Mouse (Mus musculus) urinary bladder, adult 18-20 months (tissue): ENCODE measurements around the gene Rbm25.
"Not testable (repeated sequence)": the region's sequence is repeated elsewhere in the genome, so short reads cannot be mapped to it uniquely, and the experiment has no call there.

Source experiments
- DNase-seq, 2 experiments: peaks; one replicate each; pipeline ENCODE4 v3.0.0; 2022; ENCODE audit warnings: low spot score in 2 of 2, mixed read lengths in 2 of 2

Gene Rbm25

GRCm38 (mm10) chr12:83630936-83631335 is at the start of gene Rbm25:
Rbm25 (plus strand) TSS chr12:83631236.
- not testable (repeated sequence) for DNase-seq

DNA sequence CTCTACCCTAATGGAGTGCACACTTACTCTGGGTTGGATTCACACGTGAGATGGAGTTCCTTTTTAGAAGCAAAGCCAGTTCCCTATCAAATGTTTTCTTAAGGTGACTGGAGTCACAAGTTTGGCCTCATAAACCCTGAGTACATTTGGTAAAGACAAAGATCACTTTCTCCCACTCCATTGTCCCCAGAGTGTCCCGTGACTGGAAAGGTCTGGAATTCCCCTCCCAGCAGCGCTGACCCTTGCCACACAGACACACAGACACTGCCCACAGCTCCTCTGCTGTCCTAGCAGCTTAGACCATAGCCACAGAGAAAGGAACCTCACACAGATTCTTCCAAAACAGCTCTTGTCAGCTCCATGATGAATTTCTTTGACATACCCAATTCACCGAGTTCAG is 48.9 kb upstream of the Rbm25 start:
- DNase-seq = no peak

DNA sequence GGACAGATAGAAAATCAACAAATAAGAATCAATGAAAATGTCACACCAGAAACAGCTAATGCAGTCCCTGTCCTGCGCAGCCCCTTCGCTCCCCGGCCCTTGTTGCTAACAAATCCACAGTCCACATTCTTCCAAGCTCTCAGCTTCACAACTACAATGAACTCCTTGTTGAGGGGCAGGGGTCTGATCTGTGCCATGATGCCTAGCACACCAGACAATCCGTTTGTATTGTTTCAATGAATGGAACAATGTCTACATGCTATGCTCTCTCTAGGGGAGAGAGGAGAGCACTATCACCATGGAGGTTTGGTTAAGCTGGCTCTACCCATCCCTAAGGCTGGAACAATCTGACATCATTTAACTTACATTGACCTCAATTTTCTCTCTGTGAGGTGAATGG is 48.3 kb upstream of the Rbm25 start:
- DNase-seq = no peak

- no peak for DNase-seq
Observed at GRCm38 (mm10) chr12:83586628-83587027, 44.4 kb upstream of the Rbm25 start.

- no peak for DNase-seq
Observed at GRCm38 (mm10) chr12:83591754-83592501, 39.1 kb upstream of the Rbm25 start.

DNA sequence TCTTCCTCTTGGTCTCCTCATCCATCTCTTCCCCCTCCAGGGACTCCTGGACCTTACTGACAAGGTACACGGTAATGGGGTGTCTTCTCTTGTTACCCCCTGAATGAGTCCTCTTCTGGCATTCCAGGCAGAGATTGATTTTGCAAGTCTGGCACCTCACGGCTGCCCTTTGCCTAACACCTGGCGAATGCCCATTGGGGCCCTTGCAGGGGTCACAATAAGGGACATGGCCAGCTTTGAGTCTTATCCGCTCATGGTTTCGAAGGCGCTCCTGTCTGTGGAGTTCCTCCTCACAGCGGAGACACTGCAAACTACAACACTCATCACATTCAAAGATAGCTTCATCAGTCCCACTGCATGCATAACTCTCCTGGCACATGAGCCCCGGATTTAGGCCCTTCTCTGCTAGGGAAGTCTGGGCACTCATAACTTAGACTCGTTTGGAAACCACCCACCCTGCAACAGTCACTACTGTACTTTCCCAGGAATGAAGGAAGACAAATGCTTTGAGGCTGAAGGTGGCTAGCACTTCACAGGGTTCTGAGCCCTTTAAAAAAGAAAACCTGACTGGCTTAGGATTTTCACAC is 36.5 kb upstream of the Rbm25 start:
- no peak for DNase-seq

DNA sequence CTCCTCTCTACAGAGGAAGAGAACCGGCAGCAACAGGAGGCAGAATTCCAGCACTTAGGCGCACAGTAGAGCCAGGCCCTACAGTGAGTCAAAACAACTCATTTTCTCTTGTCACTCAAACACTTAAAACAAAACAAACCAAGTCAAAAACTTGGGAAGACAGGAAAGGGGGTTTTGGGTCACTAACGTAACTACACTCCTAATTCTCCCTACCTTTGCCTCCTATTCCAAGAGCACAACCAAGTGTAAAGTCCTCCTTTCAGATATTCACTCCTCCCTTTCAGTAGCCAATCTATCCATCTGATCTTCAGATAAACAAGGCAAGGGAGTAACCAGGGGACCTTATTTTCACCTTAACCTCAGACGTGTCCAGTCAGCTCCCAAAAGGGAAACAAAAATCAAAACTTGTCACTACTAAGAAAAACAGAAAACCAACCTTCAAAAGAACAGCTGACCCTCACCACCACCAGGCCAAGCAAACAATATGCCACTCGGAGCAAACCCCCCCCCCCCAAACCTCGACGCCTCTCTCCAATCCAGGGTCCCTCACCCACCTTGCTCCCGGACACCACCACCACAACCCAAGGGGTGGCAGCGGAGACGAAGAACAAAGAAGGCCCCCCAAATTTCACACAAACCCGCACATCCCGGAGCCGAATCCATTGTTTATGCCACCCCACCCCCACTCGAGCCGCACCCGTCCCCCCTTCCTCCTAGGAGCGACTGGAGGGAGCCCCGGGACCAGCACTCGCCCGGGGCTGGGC is 34.7 kb upstream of the Rbm25 start:
- no peak for DNase-seq

DNA sequence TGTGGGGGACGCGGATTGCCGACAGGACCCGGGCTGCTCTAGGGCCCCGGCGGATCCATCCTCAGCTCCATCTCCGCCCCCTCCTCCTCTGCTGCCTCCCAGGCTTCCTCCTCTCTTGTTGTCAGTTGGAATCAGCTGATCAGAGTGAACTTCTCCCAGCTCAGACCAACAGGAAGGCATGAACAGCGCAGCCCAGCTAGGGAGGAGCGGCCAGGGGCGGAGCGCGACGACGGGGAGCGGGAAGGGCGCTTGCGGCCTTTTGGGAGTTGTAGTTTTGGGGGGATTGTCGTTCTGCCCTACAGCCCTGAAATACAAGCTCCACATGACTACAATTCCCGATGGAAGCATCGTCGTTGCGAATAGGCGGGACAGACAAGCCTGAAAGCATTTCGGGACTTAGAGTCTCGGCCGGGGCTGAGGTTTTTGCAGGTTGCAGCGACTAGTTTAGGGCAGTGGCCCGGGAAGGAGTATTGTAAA is 34.0 kb upstream of the Rbm25 start, which contains the start of gene Zfyve1:
Gene Zfyve1 (minus strand): TSS at position 198 of the 477 bp plus-strand sequence.
- DNase-seq = peak; percentile 73 to 96

- no peak for DNase-seq
Observed at GRCm38 (mm10) chr12:83597881-83598280, 33.2 kb upstream of the Rbm25 start.

GRCm38 (mm10) chr12:83602285-83602684 is 28.8 kb upstream of the Rbm25 start:
- no peak for DNase-seq

- not testable (repeated sequence) for DNase-seq
Observed at GRCm38 (mm10) chr12:83606411-83606810, 24.6 kb upstream of the Rbm25 start.

DNA sequence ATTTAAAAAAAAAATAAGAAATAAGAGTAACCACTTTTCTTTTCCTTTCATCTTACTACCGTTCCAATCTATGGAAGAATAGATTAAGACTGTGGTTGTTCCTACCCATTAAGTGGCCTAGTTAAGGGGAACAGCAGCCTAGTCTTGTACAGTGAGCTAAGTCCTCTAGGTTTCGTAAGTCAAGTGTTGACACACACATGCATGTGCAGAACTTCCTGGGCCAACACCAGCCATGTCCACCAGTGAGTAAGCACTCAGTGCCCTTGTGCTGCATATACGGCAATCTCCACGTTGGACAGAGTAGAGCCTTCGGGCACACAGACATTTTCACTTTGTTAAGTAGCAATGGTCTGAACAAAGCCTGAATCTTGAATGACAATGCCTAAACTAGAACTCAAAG is 13.8 kb upstream of the Rbm25 start:
- no peak for DNase-seq

DNA sequence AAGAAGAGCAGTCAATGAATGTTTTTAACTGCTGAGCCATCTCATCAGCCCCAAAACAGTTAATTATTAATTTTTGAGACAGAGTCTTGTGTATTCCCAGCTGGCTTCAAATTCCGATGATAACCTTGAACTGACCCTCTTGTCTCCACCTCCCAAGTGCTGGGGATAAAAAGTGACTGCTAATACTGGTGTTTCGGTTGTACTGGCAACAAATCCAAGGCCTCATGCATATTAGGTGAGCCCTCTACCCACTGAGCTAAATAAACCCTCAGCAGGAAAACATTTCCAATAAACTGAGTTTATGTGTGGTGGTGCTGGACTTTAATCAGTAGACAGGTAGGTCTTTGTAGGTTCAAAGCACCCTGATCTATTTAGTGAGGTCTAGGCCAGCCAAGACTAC is 12.1 kb upstream of the Rbm25 start:
- DNase-seq = no peak

DNA sequence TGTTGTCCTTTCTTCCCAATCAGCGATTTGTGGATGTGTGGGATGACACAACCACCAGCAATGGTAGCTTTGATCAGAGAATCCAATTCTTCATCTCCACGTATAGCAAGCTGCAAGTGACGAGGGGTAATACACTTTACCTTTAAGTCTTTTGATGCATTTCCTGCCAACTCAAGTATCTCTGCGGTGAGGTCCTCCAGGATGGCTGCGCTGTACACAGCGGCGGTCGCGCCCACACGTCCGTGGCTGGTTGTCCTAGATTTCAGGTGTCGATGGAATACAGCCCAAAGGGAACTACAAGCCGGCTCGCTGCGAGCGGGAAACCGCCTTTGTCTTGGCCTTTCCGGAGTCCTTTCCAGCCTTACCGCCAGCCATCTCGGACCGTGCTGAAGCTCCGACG is 10.3 kb upstream of the Rbm25 start:
- DNase-seq = not testable (repeated sequence)

GRCm38 (mm10) chr12:83622031-83622755 is 8.8 kb upstream of the Rbm25 start:
- DNase-seq = no peak

GRCm38 (mm10) chr12:83624321-83624720 is 6.7 kb upstream of the Rbm25 start:
- no peak for DNase-seq

- DNase-seq = peak; percentile 94
Observed at GRCm38 (mm10) chr12:83631743-83632679, 975 bp downstream of the Rbm25 start.

- peak; percentile 16 to 61 for DNase-seq
Observed at GRCm38 (mm10) chr12:83632680-83633025, 1.6 kb downstream of the Rbm25 start.

- DNase-seq = no peak
Observed at GRCm38 (mm10) chr12:83633807-83634206, 2.8 kb downstream of the Rbm25 start.

GRCm38 (mm10) chr12:83641233-83641632 is 10.2 kb downstream of the Rbm25 start:
- DNase-seq = no peak

DNA sequence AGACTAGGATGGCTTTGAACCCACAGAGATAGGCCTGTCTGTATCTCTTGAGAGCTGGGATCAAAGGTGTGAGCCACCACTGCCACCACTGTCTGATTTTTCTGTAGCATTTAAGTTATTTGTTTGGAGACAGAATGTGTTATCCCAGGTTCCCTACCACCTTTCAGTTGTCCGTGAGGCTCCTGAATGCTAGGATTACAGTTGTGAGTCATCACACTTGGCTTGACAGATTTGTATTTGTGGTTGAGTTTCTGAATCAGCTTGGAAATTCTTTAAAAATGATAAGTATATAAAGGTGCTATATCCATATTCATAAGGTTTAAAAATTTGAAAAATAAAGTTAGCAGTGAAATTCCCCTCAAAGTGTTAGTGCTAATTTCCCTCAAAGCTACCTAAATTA is 12.1 kb downstream of the Rbm25 start:
- DNase-seq = no peak
